Mouse (Mus musculus) liver, postnatal 0 days (tissue): ENCODE measurements around the gene Hrct1.

Experiments used
- CTCF ChIP-seq: sonication (generic); IDR thresholded peaks from 2 replicates; pipeline ENCODE4 v1.5.1; 2016; ENCODE audit warnings: antibody characterized with exemption, low read depth
- EP300 ChIP-seq: IDR thresholded peaks from 2 replicates; pipeline ENCODE4 v1.6.1; 2016; ENCODE audit warnings: antibody characterized with exemption, low read depth, mild to moderate bottlenecking

DNA sequence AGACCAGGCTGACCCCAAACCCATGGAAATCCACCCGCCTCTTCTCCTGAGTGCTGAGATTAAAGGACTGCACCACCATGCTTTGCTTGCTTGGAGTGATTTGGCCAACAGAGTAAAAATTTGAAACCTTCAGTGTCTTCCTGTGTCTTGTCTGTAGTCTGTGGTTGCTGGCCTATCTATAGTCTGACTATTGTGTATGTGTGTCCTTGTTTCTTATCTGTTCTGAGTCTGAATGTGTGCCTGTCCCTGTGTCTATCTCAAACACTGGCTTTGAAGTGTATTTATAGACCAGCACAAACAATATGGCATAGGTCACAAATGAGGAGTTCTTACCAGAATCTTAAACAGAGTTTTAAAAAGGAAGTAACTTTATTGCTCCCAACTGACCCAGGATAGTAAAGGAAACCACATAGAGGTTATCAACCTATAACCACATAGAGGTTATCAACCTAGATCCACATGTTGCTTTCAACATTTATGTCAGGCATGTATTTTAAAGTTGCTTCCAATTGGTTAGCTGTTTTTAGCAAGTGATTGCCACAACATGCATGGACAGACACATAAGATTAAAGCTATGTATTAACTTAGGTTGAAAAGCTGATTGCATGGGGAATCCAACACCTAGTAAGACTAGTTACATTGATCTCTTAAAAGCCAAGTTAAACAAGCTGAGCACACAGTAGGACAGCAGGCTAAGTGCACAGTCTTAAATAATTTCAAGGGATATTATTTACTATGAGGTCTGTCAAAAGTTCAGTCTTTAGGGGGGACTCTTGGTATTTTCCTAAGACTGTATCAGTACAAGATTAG is 32.3 kb upstream of the Hrct1 start:
- TF ChIP-seq CTCF = no peak
- TF ChIP-seq EP300 = no peak
